Mouse (Mus musculus) neural tube, embryonic 12.5 days (tissue): ENCODE results near the gene Rtn4. TPM values are rescaled to one million over a fixed set of nuclear protein-coding genes. Genes with fewer than 3 reads are reported as not detected.
"Not testable (repeated sequence)": the region's sequence is repeated elsewhere in the genome, so short reads cannot be mapped to it uniquely, and the experiment has no call there.

ENCODE experiments used
- ATAC-seq: fragments of 200-750 bp; cut with Nextera tagmentation; 2 replicates; pipeline ENCODE4 v1.8.0; 2017; ENCODE audit warnings: low read depth, mild to moderate bottlenecking, moderate TSS enrichment, moderate library complexity; ENCODE audit not compliant: low FRiP score
- H3K27ac ChIP-seq: fragments of 300-500 bp; sonication (generic); 2 replicates; pipeline ENCODE4 v1.5.1; 2016
- H3K27me3 ChIP-seq: fragments of 300-500 bp; sonication (generic); replicated peaks from 2 replicates; pipeline ENCODE4 v1.6.1; 2016; ENCODE audit warnings: mild to moderate bottlenecking
- H3K36me3 ChIP-seq: fragments of 300-500 bp; sonication (generic); 2 replicates; pipeline ENCODE4 v1.6.1; 2016; ENCODE audit warnings: mild to moderate bottlenecking
- H3K4me1 ChIP-seq: fragments of 300-500 bp; sonication (generic); 2 replicates; pipeline ENCODE4 v1.6.1; 2016
- H3K4me2 ChIP-seq: fragments of 300-500 bp; sonication (generic); replicated peaks from 2 replicates; pipeline ENCODE4 v1.6.1; 2016; ENCODE audit warnings: mild to moderate bottlenecking
- H3K4me3 ChIP-seq: fragments of 300-500 bp; sonication (generic); 2 replicates; pipeline ENCODE4 v1.5.1; 2016
- H3K9ac ChIP-seq: fragments of 300-500 bp; sonication (generic); 2 replicates; pipeline ENCODE4 v1.6.1; 2016; ENCODE audit warnings: mild to moderate bottlenecking
- H3K9me3 ChIP-seq: fragments of 300-500 bp; sonication (generic); 2 replicates; pipeline ENCODE4 v1.6.1; 2016; ENCODE audit warnings: mild to moderate bottlenecking
- WGBS: fragments of 180-500 bp; shearing (Covaris S2); methylation state at CpG from one replicate; pipeline ENCODE4 v1.1.7; 2016; 5-methylcytosine and 5-hydroxymethylcytosine counted together
- polyA plus RNA-seq: library from polyadenylated mRNA; unstranded; fragments of >200 nt; fragmentation: Nextera tagmentation; extraction: Ambion mirVana; gene quantifications from 2 replicates; pipeline ENCODE4 v1.2.1, GENCODE M21; 2016

Rtn4 gene
- polyA plus RNA-seq = 109 and 120 TPM in 2 replicates

DNA sequence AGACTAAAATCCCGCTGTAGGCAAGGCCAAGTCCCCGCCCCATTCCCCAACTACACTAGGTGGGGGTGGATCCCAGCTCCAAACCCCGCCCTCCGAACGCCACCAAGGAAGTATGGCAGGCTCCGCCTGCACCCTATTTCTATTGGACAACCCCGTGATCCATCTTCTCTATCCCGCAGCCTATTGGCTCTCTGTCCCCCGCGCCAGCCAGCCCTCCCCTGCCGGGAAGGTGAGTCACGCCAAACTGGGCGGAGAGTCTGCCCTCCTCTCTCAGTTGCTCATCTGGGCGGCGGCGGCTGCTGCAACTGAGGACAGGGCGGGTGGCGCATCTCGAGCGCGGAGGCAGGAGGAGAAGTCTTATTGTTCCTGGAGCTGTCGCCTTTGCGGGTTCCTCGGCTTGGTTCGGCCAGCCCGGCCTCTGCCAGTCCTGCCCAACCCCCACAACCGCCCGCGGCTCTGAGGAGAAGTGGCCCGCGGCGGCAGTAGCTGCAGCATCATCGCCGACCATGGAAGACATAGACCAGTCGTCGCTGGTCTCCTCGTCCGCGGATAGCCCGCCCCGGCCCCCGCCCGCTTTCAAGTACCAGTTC is at the start of gene Rtn4:
Rtn4 (plus strand) TSS at position 265 of the 590 bp plus-strand sequence.
- H3K4me3 ChIP-seq = peak within 1 kb of the TSS; percentile 98
- no peaks in the 10 kb centered on the region for H3K9me3 ChIP-seq
- H3K9ac ChIP-seq = peak within 1 kb of the TSS; percentile 98
- H3K27ac ChIP-seq = peak within 1 kb of the TSS; percentile 96
- H3K4me2 ChIP-seq = peak within 1 kb of the TSS; percentile 64
- ATAC-seq = peak; percentile 96
- peaks cover 10% of the 10 kb centered on the region; the same call in 1 of the 2 replicates for H3K4me1 ChIP-seq
- no peaks in the 10 kb centered on the region for H3K27me3 ChIP-seq
- under 1% methylated on average over 43 of the region's 43 CpGs for WGBS
- H3K36me3 ChIP-seq = no peaks in the 10 kb centered on the region

DNA sequence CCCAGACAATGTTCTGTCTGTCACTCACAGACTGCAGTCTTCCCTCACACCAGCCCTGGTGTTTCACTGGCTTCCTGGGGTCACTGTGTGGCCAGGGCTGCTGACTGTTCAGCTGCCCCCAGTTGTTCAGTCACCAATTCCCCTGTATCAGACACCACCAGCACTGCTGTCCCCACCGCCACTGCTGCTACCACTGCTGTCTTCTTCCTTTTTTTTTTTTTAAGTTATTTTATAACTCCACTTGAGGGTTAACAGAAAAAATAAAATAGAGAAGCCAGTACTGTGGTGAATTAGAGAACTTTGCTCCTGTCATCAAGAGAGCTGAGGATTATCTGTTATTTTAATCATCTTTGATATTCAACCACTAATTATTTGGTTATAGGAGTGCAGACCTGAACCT is 48.3 kb upstream of the Rtn4 start:
- no peaks in the 10 kb centered on the region for H3K4me1 ChIP-seq
- no peak overlapping the region for H3K27ac ChIP-seq
- no peaks in the 10 kb centered on the region for H3K36me3 ChIP-seq
- no peak overlapping the region for H3K4me2 ChIP-seq
- no peak overlapping the region for H3K9ac ChIP-seq
- no peak overlapping the region for H3K4me3 ChIP-seq
- no peaks in the 10 kb centered on the region for H3K27me3 ChIP-seq
- H3K9me3 ChIP-seq = no peaks in the 10 kb centered on the region
- no peak for ATAC-seq
- 86% methylated on average over 1 of the region's 1 CpGs for WGBS

DNA sequence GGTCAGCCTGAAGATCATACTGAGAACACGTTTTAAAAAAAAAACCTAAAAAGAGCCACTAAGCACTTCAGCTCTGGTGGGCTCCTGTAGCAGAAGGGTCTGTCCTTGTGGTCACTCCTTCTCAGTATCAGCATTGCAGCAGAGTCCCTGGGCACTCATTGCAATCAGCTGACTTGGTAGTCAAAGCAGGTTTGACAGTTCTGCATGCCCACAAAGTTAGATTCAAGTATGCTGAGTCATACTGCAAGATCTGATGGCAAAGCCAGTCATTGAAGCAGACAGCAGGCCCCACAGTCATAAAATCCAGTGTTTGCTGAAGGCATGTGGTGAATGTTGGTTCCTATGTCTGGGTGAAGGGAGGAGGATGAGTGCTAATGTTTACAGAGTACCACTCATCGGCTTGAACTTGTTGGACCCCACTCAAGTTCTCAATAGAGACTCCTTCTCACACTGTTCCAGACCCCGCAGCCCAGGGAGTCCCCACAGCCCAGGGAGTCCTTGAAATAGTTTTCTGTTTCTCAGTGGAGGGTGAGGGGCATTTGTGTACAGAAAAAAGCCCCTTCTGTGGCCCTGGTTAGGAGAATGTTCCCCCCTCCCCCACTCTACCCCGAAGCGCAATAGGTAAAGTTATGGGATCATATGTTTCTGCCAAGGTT is 47.2 kb upstream of the Rtn4 start:
- 78% methylated on average over 5 of the region's 5 CpGs for WGBS
- Histone ChIP-seq H3K4me2 (no peak overlapping the region), H3K27ac (no peak overlapping the region), H3K4me3 (no peak overlapping the region), H3K9me3 (no peaks in the 10 kb centered on the region), H3K4me1 (no peaks in the 10 kb centered on the region), H3K9ac (no peak overlapping the region), H3K27me3 (no peaks in the 10 kb centered on the region), H3K36me3 (no peaks in the 10 kb centered on the region)
- ATAC-seq = no peak

DNA sequence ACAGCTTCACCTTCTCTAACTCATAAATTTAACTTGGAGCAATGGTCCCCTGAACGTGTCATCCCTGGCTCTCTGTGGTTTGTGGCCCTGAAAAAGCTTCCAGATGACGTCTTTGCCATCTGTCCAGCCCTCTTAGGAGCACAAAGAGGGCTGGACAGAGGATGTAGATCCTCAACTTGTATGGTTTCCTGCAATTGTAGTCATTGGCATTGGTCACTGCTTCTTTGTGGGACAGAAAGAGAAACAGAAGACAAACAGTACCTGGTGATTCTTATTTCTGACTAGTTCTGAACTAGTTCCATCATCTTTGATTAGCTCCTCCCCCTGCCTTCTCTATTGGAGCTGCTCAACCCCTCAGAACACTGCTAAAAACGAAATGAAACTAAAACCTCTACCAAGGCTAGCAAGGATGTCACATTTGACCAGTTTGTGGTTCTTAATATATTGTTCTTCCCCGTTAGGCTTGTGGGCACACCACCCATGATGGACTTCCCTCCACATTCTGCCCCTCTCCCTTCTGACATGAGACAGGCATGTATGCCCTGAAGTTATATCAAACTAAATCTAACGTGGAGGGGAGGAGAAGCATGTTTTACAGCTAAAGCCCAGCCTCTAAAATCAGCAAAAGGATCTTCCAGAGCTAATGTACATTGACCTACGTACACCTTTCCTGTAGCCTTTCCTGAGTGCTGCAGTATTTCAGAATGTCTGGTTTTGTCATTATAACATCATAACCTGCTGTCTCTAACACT is 45.0 kb upstream of the Rtn4 start:
- H3K4me2 ChIP-seq = no peak overlapping the region
- no peaks in the 10 kb centered on the region for H3K9me3 ChIP-seq
- no peak overlapping the region for H3K27ac ChIP-seq
- H3K9ac ChIP-seq = no peak overlapping the region
- 65% methylated on average over 6 of the region's 6 CpGs for WGBS
- H3K27me3 ChIP-seq = no peaks in the 10 kb centered on the region
- H3K36me3 ChIP-seq = no peaks in the 10 kb centered on the region
- H3K4me1 ChIP-seq = no peaks in the 10 kb centered on the region
- H3K4me3 ChIP-seq = no peak overlapping the region
- ATAC-seq = no peak

- 94% methylated on average over 3 of the region's 3 CpGs for WGBS
- H3K9me3 ChIP-seq, ATAC-seq: not testable (repeated sequence)
Observed at GRCm38 (mm10) chr11:29655381-29655780, 37.4 kb upstream of the Rtn4 start.

GRCm38 (mm10) chr11:29660740-29661139 is 32.0 kb upstream of the Rtn4 start:
- H3K27ac ChIP-seq = no peak overlapping the region
- 90% methylated on average over 2 of the region's 2 CpGs for WGBS
- H3K9me3 ChIP-seq = no peaks in the 10 kb centered on the region
- no peak overlapping the region for H3K4me2 ChIP-seq
- H3K4me1 ChIP-seq = no peaks in the 10 kb centered on the region
- no peaks in the 10 kb centered on the region for H3K27me3 ChIP-seq
- H3K36me3 ChIP-seq = no peaks in the 10 kb centered on the region
- H3K4me3 ChIP-seq = no peak overlapping the region
- no peak overlapping the region for H3K9ac ChIP-seq
- ATAC-seq = no peak

More at GRCm38 (mm10) chr11:29655381-29655780, 37.4 kb upstream of the Rtn4 start:
- not testable (repeated sequence) for H3K27me3 ChIP-seq, H3K4me2 ChIP-seq, H3K4me1 ChIP-seq, H3K4me3 ChIP-seq, H3K27ac ChIP-seq, H3K9ac ChIP-seq, H3K36me3 ChIP-seq

DNA sequence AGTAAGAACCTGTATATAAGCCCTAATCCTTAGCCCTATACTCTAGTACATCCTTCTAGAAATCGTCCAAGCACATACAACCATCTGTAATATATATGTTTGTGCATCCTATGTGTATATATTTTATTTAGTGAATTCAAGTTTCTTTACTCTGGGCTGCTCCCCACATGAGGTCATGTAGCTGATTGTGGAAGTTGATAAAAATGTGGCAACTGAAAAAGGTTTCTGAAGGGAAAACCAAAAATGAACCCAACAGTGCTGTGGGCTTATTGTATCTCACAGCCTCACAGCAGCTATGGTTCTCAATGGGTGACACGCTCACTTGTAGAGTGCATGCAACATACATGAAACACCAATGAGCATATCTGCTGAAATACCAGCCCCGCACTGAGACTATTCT is 25.1 kb upstream of the Rtn4 start:
- WGBS = 93% methylated on average over 3 of the region's 3 CpGs
- no peak overlapping the region for H3K9ac ChIP-seq
- ATAC-seq = no peak
- no peak overlapping the region for H3K4me3 ChIP-seq
- no peaks in the 10 kb centered on the region for H3K27me3 ChIP-seq
- no peaks in the 10 kb centered on the region for H3K36me3 ChIP-seq
- H3K4me2 ChIP-seq = no peak overlapping the region
- H3K27ac ChIP-seq = no peak overlapping the region
- no peaks in the 10 kb centered on the region for H3K4me1 ChIP-seq
- H3K9me3 ChIP-seq = no peaks in the 10 kb centered on the region

DNA sequence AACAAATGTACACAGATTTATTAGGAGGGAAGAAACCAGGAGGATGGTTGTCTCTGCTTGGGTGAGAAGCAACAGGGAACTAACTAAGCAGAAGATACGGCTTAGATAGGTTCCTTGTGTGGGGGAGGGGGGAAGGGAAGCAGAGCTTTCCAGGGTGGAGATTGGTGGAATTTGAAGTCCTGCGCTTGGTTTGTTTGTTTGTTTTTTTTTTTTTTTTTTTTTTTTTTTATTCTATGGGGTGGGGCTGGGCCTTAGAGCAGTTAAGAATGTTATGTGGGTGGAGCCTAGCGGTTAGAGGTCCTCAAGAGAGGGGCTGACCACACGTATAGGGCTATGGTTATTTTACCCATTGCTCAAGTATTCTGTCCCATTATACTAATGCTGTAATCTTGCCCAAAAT is 23.0 kb upstream of the Rtn4 start:
- H3K36me3 ChIP-seq = no peaks in the 10 kb centered on the region
- 79% methylated on average over 4 of the region's 4 CpGs for WGBS
- no peaks in the 10 kb centered on the region for H3K9me3 ChIP-seq
- H3K9ac ChIP-seq = no peak overlapping the region
- H3K4me1 ChIP-seq = no peaks in the 10 kb centered on the region
- no peak overlapping the region for H3K4me2 ChIP-seq
- ATAC-seq = no peak
- H3K27me3 ChIP-seq = no peaks in the 10 kb centered on the region
- H3K27ac ChIP-seq = no peak overlapping the region
- H3K4me3 ChIP-seq = no peak overlapping the region

- Histone ChIP-seq H3K4me1 (no peaks in the 10 kb centered on the region), H3K4me3 (no peak overlapping the region), H3K9me3 (no peaks in the 10 kb centered on the region), H3K27me3 (no peaks in the 10 kb centered on the region), H3K36me3 (no peaks in the 10 kb centered on the region), H3K9ac (no peak overlapping the region), H3K4me2 (no peak overlapping the region), H3K27ac (no peak overlapping the region)
- no peak for ATAC-seq
- 86% methylated on average over 2 of the region's 2 CpGs for WGBS
Observed at GRCm38 (mm10) chr11:29673359-29673758, 19.4 kb upstream of the Rtn4 start.

DNA sequence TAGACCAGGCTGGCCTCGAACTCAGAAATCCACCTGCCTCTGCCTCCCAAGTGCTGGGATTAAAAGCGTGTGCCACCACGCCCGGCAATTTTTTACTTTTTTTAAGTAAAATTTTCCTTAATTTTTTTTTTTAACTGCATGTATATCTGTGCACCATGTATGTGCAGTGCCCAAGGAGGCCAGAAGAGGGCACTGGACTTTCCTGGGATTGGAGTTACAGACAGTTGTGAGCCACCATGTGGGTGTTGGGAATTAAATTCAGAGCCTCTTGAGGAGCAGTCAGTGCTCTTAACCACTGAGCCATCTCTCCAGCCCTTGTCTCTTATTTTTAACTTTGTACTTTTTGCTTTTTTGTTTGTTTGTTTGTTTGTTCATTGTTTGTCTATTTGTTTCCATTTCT is 16.0 kb upstream of the Rtn4 start:
- no peak for ATAC-seq
- Histone ChIP-seq H3K9ac (no peak overlapping the region), H3K27me3 (no peaks in the 10 kb centered on the region), H3K27ac (no peak overlapping the region), H3K36me3 (no peaks in the 10 kb centered on the region), H3K4me3 (no peak overlapping the region), H3K4me1 (no peaks in the 10 kb centered on the region), H3K4me2 (no peak overlapping the region), H3K9me3 (no peaks in the 10 kb centered on the region)
- 93% methylated on average over 4 of the region's 4 CpGs for whole genome bisulfite sequencing

DNA sequence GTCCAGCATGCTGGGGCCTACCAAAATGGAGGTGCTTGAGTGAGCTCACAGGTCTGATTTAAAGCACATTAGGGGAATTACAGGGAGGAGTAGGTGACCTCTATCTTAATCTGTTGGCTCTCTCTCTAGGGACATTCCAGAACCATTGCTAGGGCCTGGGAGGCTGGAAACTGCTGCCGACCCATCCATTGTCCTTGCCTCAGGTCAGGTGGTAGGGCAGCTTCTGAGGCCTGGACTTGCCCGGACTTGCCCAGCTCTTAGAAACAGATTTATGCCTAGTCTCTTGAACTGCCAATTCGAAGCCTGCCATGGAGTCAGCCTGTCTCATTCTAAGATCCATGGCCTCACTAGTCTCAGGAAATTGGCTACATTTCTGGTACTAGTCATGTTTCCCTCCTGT is 12.8 kb upstream of the Rtn4 start:
- ATAC-seq = no peak
- H3K9ac ChIP-seq = no peak overlapping the region
- 76% methylated on average over 3 of the region's 3 CpGs for WGBS

GRCm38 (mm10) chr11:29680771-29681170 is 12.0 kb upstream of the Rtn4 start:
- no peak overlapping the region for H3K27ac ChIP-seq
- no peaks in the 10 kb centered on the region for H3K4me1 ChIP-seq
- no peak overlapping the region for H3K9ac ChIP-seq
- 75% methylated on average over 3 of the region's 3 CpGs for WGBS
- ATAC-seq = no peak
- H3K36me3 ChIP-seq = no peaks in the 10 kb centered on the region
- no peak overlapping the region for H3K4me2 ChIP-seq
- no peaks in the 10 kb centered on the region for H3K9me3 ChIP-seq
- no peak overlapping the region for H3K4me3 ChIP-seq
- no peaks in the 10 kb centered on the region for H3K27me3 ChIP-seq

More for the DNA sequence above, 12.8 kb upstream of the Rtn4 start:
- Histone ChIP-seq H3K9me3 (no peaks in the 10 kb centered on the region), H3K36me3 (no peaks in the 10 kb centered on the region), H3K27me3 (no peaks in the 10 kb centered on the region), H3K4me2 (no peak overlapping the region), H3K4me3 (no peak overlapping the region), H3K27ac (no peak overlapping the region), H3K4me1 (no peaks in the 10 kb centered on the region)
